Mouse (Mus musculus) hindlimb bud, embryonic 11.5 days (tissue): ENCODE measurements around the gene Trim69.

ENCODE experiments used
- DNase-seq: peaks from one replicate; pipeline ENCODE4 v3.0.0-alpha.2; 2012; ENCODE audit warnings: low read depth, low spot score; ENCODE audit errors: extremely low spot score

Gene Trim69

DNA sequence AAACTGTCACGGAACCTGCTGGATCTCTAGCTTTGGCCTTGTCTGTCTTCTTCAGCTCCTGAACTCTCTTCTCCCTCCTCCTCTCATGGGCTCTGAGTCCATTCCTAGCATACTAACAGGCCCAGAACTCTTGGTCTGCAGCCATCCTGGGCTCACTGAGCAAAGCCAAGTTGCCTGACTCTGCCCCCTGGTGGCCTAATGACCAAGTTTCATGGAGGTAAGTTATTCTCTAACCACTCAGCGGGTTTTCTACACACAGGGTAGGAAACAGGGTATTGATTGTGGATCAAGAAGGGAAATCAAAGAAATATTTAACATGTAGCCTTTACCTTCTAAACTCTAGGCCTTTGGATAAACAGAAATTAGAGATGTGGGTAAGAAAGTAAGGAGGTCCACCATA is at the start of gene Trim69:
Gene Trim69, plus strand, starts transcription at position 21 of the 400 bp plus-strand sequence.
- no peak for DNase-seq

DNA sequence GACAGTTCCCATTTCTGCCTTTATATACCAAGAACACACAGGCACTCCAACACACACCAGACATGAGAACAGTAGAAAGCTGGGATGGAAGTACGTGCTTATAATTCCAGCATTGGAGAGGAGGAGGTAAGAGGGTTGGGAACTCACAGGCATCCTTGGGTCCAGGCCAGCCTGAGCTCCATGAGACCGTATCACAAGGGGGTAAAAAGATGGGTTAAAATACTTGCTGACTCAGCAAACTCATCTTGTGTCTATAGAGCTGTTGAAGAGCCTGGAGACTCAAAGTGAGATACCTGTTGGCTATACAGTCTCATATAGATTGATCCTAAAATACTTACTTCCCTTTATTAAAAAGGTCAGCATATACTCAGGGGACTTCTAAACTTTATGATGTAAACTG is 43.6 kb upstream of the Trim69 start:
- DNase-seq, result no peak

DNA sequence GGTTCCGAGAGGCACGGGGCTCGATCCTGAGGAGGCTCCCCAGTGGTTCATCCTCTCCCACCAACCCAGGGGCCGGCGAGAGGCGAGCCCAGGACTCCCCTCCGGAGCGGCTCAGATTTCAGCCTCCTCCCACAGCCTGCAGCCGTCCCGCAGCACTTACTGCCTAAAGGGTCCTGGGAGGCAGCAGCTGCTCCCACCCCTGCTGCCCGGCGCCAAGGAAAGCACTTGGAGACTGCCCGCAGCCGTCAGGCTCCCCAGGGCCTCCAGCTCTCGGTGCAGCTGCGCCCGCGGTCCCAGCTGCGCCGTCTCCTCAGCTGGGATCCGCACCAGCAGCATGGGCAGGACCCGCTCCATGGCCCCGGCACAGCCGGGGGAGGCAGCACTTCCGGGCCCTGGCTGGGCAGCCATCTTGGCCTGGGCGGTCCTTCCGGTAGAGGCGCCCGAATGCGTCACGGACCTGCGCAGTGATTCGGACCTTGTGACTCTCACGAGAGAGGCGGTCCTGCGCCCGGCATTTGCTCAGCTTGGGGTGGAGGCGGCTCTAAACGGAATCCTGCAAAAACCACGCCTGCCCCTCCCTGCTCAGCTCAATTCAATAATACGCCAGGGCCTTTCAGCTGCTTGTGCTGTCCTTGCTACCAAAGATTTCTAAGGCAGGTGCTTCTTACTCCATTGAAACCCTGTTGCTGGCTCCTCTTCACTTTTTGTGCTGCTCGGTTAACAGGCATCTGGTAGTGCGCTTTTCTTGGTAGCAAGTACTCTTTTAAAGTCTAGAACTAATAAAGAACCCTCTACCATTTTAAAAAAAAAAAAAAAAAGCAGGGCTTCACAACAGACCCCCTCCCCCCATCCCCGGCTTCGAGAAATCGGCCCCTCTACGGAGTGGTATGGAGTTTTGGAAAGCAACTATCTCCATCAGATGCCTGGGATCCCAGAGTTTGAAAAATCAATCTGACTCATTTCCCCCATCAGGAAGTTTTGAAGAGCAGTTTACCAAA is 42.2 kb upstream of the Trim69 start, which contains the start of gene Spg11:
Gene Spg11, minus strand, starts transcription at position 426 of the 998 bp plus-strand sequence.
- peak; percentile 85 for DNase-seq

DNA sequence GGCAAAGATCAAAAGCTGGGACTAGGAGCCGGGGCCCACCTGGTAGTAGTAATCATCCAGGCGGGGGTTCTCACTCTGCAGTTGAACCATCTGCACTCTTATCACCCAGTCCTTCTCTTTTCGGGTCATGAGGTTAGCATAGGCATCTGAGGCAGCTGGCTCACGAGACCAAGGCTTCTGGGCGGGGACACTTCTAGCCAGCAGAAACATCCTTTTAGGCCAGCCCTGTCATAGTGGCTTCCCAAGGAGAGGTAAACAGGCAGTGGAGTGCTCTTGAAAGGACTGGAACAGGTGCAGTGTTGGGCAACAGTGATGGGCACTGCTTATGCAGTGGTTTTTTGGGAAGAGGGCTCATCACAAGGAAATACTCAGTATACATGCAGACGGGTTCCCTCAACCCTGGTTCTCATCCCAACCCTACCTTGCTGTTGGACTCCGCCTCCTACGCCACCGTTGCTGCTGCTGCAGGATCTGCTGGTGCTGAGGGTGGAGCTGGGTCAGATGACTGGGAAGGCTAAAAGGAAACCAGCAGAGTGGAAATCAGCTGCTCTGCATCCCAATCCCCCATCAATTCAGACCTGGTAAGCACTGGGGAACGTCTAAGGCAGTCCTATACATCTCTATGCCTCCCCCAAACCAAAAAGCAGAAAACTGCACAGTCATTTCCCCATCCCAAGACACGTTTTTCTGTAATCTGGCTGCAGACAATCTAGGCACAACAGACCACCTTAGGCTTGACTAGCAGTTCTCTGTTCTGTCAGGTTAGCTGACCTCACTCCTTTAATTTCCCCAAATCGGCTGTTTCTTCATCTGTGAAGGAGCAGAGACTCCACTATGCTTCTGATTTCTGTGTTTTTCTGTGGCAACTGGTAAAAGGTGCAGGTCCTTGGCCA is 34.6 kb upstream of the Trim69 start:
- no peak for DNase-seq

DNA sequence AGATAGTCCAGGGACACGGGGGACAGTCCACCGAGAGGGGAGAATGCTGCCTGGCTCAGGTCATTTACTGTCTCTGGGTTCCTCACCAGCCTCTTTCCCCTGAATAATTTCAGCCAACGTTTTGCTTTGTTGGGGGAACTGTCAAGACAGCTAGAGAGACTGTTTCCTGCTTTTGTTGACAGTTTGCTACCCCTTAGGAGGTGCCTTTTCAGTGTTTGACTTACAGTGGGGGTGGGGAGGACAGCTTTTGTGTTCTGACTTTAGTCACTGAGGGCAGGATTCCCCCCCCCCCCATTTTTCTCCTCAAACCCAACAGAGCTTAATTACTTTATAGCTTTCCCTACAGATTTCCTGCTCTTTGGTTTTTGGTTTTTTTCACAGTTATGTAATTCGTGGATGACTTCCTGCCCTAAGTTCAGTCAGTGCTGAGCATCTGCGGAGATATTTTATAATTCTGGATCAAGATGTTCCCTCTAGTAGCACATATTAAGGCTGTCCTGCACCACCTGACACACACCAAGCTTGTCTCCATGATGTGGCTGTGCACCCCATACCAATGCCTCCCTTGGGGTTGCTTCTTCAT is 33.6 kb upstream of the Trim69 start:
- DNase-seq, result no peak

DNA sequence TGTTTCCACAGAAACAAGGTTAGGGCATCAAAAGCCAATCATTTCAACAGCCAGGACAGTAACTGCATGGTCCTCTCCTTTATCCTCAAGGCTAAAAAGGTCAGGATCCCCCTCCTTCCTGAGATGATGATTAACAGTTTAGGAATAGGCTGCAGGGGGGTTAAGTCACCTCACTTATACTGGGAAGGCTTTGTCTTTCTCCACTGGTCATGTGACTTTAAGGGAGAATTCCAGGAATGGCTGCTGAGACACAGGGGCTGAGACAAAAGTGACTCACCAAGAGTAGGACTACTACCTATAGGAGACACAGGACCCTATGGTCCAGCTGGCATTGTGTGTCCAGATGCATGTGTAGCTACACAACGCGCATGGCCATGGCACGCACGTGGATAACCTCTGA is 32.9 kb upstream of the Trim69 start:
- DNase-seq, result no peak

DNA sequence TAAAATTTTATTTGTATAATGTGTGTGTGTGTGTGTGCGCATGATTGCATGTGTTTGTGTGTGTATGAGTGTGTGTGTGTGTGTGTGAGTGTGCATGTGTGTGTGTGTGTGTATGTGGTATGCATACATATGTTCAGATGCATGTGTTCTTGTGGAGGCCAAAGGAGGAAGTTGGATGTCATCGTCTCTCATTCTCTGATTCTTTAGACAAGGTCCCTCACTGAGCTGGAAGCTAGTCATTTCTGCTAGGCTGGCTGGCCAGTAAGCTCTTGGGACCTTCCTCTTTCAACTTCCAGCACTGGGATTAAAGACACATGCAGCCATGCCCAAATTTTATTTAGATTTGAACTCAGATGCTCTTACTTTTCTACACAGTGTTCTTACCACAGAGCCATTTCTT is 28.4 kb upstream of the Trim69 start:
- no peak for DNase-seq

DNA sequence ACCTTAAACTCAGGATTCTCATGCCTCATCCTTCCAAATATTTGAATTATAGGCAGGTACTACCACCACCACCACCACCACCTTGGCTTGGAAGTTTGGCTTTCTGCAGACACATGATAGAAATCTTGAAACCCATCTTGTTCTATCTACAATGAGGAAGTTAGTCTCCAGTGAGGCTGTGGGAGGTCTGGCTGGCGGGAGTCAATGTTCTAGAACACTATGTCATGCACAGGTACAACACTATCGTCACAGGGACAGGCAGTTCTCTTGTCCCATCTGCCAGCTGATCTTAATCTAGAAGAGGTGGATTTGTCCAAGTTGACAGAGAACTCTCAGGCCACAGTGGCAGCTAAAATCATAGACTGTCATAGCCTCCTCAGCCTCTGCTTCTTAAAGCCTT is 27.9 kb upstream of the Trim69 start:
- no peak for DNase-seq

DNA sequence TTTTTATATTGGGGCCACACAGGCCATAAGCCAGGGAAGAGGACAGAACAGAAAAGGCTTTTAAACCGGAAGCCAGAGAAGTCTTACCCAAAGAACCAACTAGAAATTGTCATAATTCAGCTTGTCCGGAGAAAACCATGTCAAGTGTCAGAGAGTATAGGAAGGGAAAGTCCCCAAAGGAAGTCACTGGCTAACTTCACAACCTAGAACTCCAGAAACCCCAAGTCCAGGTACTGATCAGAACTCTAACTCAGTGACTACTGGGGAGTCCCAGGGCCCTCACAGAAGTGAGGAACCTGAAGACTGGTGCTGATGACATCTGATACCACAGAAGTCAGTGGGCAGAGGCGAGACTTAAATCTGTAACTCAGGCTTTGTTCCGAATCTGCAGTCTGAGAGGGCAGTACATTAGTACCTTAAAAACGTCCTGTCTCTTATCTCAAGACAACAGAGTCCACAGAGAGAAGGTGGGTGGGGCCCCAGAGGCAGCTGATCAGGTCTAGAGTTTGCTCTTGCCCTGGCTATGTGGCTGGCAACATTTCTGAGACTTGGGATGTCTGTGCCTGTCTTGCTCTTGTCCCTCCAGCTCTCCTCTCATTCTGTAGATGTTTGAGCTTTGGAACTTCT is 22.5 kb upstream of the Trim69 start:
- no peak for DNase-seq

DNA sequence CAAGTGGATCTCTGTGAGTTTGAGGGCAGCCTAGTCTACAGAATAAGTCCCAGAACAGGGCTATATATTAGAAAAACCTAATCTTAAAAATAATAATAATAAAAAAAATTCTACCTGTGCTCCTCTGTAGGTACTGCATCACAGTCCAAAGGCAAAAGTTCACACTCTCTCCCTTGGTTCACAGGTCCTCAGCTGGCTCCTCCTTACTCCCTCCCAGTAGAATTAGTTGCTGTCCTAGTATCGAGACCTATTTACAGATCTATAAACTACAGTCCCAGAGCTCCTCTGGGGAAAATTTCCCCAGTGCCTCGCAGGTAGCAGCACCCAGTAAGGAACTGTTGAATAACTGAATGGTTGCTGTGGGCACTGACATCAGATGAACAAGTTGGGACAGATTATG is 19.7 kb upstream of the Trim69 start:
- no peak for DNase-seq

DNA sequence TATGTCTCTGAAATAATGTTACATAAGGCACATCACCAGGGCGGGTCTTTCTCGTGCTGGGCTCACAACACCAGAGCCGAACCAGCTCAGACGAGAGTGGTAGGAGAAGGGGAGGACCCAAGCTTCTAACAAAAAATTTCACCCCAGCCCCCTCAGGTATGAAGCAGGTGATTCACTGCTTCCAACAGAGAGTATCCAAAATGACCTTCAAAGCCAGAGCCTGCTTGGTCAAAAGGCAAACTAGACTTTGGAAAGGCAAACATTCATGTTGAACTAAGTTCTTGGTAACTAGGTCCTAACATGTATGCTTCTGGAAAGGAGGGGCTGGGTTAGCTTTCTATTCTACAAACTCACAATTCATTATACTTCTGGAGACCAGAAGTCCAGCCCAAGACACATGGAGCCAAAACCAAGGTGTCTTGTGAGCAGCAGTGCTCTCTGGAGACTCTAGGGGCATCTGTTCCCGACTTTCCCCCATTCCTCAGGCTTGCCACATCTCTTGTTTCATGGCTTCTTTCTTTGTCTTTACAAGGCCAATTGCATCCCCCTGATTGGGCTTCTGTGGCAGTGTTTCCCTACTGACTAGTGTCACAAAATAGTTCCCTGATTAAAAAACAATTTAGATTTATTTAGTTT is 19.1 kb upstream of the Trim69 start:
- DNase-seq, result no peak

DNA sequence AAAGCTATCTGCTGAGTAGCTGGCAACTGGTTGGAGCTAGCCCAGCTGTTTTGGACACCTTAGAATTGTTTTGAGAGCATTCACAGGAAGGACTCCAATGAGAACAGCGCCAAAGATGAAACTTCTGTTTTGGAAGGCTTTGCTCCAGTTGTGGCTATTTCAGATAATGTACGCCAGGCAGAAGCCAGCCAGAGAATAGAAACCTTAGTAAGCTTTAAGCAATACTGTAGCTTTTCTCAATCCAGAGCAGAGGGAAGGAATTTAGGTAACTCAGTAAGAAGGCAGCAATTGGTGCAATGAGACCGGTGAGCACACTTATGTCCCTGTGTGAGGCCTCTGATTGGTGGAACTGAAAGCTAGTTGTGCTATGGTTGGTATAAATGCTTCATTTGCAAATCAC is 17.4 kb upstream of the Trim69 start:
- no peak for DNase-seq

DNA sequence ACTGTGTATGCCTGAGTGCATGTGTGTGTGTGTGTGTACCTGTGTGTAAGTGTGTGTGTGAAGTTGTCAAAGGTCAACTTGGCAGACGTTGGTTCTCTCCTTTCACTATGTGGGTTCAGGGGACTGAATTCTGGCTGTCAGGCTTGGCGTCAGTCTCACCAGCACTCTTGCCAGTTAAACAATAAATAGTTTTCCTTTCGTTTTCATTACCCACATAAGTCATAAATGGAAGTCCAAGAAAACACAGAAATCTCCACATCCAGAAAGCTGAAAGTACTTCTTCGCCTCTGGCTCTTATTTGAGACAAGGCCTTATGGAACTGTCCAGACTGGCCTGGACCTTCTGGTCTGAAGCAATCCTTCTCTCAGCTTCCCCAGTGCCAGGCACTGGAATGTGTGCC is 14.7 kb upstream of the Trim69 start:
- no peak for DNase-seq

DNA sequence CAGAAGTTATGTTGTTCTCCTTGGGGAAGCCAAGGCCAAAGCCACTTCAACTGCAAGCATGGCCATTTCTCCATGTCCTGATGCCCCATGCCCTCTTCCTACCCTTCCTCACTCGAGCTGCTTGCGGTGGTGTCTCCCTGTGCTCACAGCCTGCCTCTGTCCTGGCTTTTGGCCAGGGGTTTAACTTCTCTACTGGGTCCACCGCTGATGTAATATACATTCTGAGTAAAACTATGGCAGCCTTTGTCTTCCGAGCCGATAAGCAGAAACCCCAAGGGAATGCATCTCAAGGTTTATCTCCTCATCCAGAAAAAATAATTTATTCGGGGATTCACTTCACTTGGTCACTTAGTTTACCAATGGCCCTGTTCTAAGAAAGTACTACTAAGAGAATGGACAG is 13.8 kb upstream of the Trim69 start:
- DNase-seq, result no peak

DNA sequence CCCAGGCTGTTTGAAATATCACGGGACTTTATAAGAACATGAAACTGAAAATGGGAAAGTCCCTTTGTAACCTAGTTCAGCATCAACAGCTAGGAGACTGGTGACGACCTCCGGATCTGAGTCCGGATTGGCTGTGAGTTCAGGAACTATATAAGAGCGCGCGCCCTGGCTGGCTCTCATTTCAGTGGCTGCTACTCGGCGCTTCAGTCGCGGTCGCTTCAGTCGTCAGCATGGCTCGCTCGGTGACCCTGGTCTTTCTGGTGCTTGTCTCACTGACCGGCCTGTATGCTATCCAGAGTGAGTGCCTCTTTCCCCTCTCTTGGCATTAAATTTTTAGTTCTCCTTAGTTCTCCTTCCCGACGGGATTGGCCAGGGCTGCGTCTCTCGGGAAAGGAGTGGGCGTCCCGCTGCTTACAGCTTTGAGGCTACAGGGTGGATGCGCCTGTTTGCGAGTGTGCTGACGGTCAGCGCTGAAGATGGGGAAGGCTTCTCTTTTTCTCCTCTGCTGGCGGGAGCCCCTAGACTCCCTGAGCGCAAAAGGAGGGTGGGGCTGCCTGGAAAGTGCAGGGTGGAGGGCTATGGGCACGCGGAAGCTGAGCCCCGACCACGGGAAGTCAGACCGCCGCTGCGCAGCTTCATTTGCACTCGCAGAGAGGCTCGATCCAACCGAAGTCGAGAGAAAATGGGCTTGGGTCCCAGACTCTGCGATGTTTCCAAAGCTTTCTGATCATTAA is 12.8 kb upstream of the Trim69 start, which contains the start of gene B2m:
Gene B2m, plus strand, starts transcription at position 179 of the 734 bp plus-strand sequence.
- DNase-seq, result peak; percentile 92

DNA sequence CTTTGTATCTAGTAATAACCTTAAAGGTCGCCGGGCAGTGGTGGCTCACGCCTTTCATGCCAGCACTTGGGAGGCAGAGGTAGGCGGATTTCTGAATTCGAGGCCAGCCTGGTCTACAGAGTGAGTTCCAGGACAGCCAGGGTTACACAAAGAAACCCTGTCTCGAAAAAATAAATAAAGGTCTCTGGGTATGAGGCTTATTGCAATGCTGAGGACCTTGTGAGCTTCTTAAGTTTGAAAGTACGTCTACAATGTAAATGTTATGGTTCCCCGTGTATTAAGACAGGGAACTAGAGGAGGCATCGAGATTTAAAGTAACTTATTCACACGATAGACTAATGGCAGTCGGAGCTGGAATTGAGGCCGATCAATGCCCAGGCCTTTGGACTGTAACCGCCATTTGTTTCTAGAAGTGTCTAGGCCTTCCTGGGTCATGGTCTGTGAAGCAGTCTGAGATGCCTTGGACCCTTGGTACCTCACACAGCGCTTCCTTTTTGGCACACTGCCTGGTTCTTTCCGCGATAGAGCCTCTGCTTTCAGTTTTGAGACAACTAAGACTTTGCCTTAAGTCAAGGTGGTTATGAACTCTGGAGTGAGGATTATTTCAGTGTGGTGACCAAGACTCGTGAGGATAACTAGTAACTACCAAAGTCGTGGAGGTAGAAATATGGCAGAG is 12.1 kb upstream of the Trim69 start:
- DNase-seq, result no peak

DNA sequence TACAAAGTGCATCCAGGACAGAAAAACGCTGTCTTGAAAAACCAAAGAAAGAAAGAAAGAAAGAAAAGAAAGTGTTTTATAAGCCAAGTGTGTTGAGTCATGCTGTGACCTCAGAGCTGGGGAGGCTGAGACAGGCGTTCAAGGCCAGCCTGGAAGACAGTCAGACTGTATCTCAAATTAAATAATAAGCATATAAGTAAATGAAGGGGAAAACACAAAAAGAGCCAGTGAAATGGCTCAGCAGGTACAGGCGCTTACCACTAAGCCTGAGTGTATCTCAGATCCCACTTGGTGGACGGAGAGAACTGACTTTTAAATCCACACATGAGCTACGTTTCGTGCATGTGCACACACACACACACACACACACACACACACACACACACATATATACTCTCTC is 11.2 kb upstream of the Trim69 start:
- DNase-seq, result no peak

DNA sequence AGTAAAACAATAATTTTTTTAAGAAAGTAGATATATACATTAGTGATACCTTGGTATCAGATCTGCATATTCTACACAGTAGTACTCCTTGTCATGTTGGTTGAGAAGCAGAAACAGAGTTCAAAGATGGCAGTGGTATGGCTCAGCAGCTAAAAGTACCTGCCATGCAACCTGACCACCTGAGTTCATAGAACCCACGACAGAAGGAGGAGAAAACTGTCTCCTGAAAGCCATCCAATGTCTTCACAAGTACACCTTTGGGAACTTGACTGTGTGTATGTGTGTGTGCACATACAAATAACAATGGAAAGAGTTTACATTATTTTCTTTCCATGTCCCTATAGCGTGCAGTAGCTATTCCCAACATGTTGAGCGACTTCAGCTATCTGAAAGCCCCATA is 10.8 kb upstream of the Trim69 start:
- no peak for DNase-seq

DNA sequence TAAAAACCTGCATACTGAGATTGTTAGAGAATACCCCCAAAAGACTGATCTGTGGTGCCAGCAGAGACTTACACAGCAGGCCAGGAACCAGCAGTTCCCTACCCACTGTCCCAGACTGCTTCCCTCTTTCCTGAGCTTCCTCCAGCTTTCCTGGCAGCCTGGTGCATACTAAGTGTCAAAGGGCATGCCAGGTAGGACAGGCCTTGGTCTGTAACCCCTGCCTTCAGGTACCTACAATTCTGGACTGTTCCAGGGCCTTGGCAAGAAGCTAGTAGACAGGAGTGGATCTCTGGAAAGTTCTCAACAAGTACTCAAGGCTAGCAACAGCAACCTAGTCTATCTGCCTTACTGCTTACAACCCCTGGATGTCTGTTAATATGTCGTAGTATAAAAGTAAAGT is 9.3 kb upstream of the Trim69 start:
- DNase-seq, result no peak
